Mouse (Mus musculus): ENCODE measurements around the gene Plek. TPM values are rescaled to one million over a fixed set of nuclear protein-coding genes. Genes with fewer than 3 reads are reported as not detected.

Plek gene
- polyA plus RNA-seq, 1 experiment from 2014 or later, result 7.8 TPM

- Histone ChIP-seq H3K27ac (ENCODE audit: low read depth, low read length) (no peak overlapping the region), H3K4me3 (ENCODE audit: low read depth, low read length) (no peak overlapping the region), H3K9me3 (ENCODE audit: control insufficient read depth, low read length) (no peaks in the 10 kb centered on the region), H3K4me1 (replicated peaks; ENCODE audit: control insufficient read depth, insufficient read depth, low read length) (no peaks in the 10 kb centered on the region), H3K4me2 (replicated peaks; ENCODE audit: low read depth, low read length) (no peak overlapping the region), H3K9ac (ENCODE audit: low read depth, low read length) (no peak overlapping the region), H3K27me3 (ENCODE audit: control insufficient read depth, insufficient read depth, low read length) (no peaks in the 10 kb centered on the region), H3K36me3 (ENCODE audit: control insufficient read depth, insufficient read depth, low read length) (no peaks in the 10 kb centered on the region)
- DNase-seq (ENCODE audit: low spot score) (no peak), ATAC-seq (ENCODE audit: low FRiP score) (no peak)
- WGBS, result 86% methylated on average over 6 of the region's 6 CpGs
These were observed 59.3 kb downstream of the Plek start for GRCm38 (mm10) chr11:16992880-16993279.

DNA sequence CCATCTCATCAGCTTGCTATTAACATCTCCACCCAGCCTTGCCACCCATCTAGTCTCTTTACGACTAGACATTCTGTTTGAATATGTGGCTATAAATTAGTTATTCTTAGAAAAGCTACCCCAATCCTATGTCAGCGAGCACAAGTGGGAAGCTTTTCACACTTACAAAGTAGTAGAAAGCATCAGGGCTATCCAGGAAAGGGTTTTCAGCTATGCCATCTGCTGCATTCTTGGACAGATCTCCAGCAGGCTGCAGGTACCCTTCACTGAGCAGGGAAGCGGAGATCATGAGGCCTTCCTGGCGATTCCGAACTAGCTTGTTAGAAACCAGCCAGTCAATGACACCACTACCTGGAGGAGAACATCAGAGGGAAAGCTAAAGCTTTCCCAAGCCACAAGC, 62.3 kb downstream of the Plek start:
- Histone ChIP-seq H3K27ac (ENCODE audit: low read depth, low read length) (no peak overlapping the region), H3K9me3 (ENCODE audit: control insufficient read depth, low read length) (no peaks in the 10 kb centered on the region), H3K4me2 (replicated peaks; ENCODE audit: low read depth, low read length) (no peak overlapping the region), H3K4me3 (ENCODE audit: low read depth, low read length) (no peak overlapping the region), H3K36me3 (ENCODE audit: control insufficient read depth, insufficient read depth, low read length) (no peaks in the 10 kb centered on the region), H3K4me1 (replicated peaks; ENCODE audit: control insufficient read depth, insufficient read depth, low read length) (no peaks in the 10 kb centered on the region), H3K9ac (ENCODE audit: low read depth, low read length) (no peak overlapping the region), H3K27me3 (ENCODE audit: control insufficient read depth, insufficient read depth, low read length) (no peaks in the 10 kb centered on the region)
- DNase-seq (ENCODE audit: low spot score) (no peak), ATAC-seq (ENCODE audit: low FRiP score) (no peak)
- 87% methylated on average over 5 of the region's 5 CpGs for WGBS

GRCm38 (mm10) chr11:16987745-16988328, 64.3 kb downstream of the Plek start:
- H3K36me3 ChIP-seq (ENCODE audit: control insufficient read depth, insufficient read depth, low read length), result no peaks in the 10 kb centered on the region
- no peak for ATAC-seq (ENCODE audit: low FRiP score)
- no peak for DNase-seq (ENCODE audit: low spot score)
- no peaks in the 10 kb centered on the region for H3K9me3 ChIP-seq (ENCODE audit: control insufficient read depth, low read length)
- 90% methylated on average over 6 of the region's 6 CpGs for WGBS
- H3K4me1 ChIP-seq (replicated peaks; ENCODE audit: control insufficient read depth, insufficient read depth, low read length), result no peaks in the 10 kb centered on the region
- H3K27ac ChIP-seq (ENCODE audit: low read depth, low read length), result no peak overlapping the region
- no peak overlapping the region for H3K4me2 ChIP-seq (replicated peaks; ENCODE audit: low read depth, low read length)
- no peak overlapping the region for H3K9ac ChIP-seq (ENCODE audit: low read depth, low read length)
- H3K4me3 ChIP-seq (ENCODE audit: low read depth, low read length), result no peak overlapping the region
- no peaks in the 10 kb centered on the region for H3K27me3 ChIP-seq (ENCODE audit: control insufficient read depth, insufficient read depth, low read length)

DNA sequence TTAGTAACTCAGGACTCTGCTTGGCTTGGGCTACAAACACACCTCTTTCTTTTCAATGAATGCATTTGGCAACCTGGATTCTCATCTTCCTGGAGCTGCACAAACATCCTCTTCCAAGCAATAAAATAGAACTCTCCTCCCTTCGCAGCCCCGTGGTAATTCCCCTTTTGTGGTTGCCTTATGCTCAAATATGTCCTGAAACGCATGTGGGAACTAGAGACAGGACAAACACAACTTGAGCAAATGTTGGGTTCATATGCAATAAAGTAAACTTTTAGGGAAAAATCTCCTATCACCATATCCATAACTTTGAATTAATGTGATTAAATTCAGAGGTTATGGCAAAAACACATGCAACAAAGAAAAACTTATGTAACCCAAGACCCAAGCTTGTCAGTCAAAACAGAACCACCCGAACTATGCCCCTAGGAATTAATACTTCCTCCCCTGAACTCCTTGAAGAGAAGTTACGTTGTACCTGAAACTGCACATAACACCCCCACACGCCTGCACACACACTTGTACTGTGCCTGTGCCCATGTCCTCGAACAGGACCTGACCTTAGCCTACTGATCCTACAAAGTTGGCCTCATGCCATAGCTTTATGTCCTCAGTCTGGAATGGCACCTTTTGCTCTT, 65.5 kb downstream of the Plek start:
- H3K4me3 ChIP-seq (ENCODE audit: low read depth, low read length), result no peak overlapping the region
- no peaks in the 10 kb centered on the region for H3K36me3 ChIP-seq (ENCODE audit: control insufficient read depth, insufficient read depth, low read length)
- H3K27me3 ChIP-seq (ENCODE audit: control insufficient read depth, insufficient read depth, low read length), result no peaks in the 10 kb centered on the region
- no peaks in the 10 kb centered on the region for H3K4me1 ChIP-seq (replicated peaks; ENCODE audit: control insufficient read depth, insufficient read depth, low read length)
- H3K27ac ChIP-seq (ENCODE audit: low read depth, low read length), result no peak overlapping the region
- H3K4me2 ChIP-seq (replicated peaks; ENCODE audit: low read depth, low read length), result no peak overlapping the region
- no peaks in the 10 kb centered on the region for H3K9me3 ChIP-seq (ENCODE audit: control insufficient read depth, low read length)
- ATAC-seq (ENCODE audit: low FRiP score) (no peak), DNase-seq (ENCODE audit: low spot score) (no peak)
- WGBS, result 89% methylated on average over 7 of the region's 7 CpGs
- no peak overlapping the region for H3K9ac ChIP-seq (ENCODE audit: low read depth, low read length)

GRCm38 (mm10) chr11:16978161-16978707, 73.9 kb downstream of the Plek start:
- H3K4me2 ChIP-seq (replicated peaks; ENCODE audit: low read depth, low read length), result no peak overlapping the region
- H3K9me3 ChIP-seq (ENCODE audit: control insufficient read depth, low read length), result no peaks in the 10 kb centered on the region
- H3K4me1 ChIP-seq (replicated peaks; ENCODE audit: control insufficient read depth, insufficient read depth, low read length), result no peaks in the 10 kb centered on the region
- no peaks in the 10 kb centered on the region for H3K36me3 ChIP-seq (ENCODE audit: control insufficient read depth, insufficient read depth, low read length)
- H3K27ac ChIP-seq (ENCODE audit: low read depth, low read length), result no peak overlapping the region
- DNase-seq (ENCODE audit: low spot score), result no peak
- WGBS, result 86% methylated on average over 5 of the region's 5 CpGs
- H3K27me3 ChIP-seq (ENCODE audit: control insufficient read depth, insufficient read depth, low read length), result no peaks in the 10 kb centered on the region
- ATAC-seq (ENCODE audit: low FRiP score), result no peak
- no peak overlapping the region for H3K4me3 ChIP-seq (ENCODE audit: low read depth, low read length)
- H3K9ac ChIP-seq (ENCODE audit: low read depth, low read length), result no peak overlapping the region

DNA sequence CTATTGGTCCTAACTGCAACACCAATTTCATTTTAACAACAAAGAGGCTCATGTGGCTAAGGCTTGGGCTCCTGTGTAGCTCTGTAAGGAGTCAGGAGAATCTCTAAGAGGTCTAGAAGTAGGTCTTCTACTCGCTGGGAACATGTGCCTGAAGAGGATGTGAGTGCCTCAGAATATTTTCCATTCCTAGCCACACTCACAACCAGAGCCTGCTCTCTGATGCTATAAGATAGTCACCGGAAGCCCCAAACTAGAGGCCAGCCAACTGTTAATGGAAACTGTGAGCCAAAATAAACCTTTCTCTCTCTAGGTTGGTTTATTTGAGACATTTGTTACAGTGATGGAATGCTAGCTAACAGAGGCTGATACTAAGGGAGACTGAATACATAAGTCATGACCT, 74.6 kb downstream of the Plek start:
- H3K9ac ChIP-seq (ENCODE audit: low read depth, low read length), result no peak overlapping the region
- H3K27me3 ChIP-seq (ENCODE audit: control insufficient read depth, insufficient read depth, low read length), result no peaks in the 10 kb centered on the region
- no peaks in the 10 kb centered on the region for H3K36me3 ChIP-seq (ENCODE audit: control insufficient read depth, insufficient read depth, low read length)
- no peak for DNase-seq (ENCODE audit: low spot score)
- H3K27ac ChIP-seq (ENCODE audit: low read depth, low read length), result no peak overlapping the region
- H3K4me2 ChIP-seq (replicated peaks; ENCODE audit: low read depth, low read length), result no peak overlapping the region
- no peaks in the 10 kb centered on the region for H3K4me1 ChIP-seq (replicated peaks; ENCODE audit: control insufficient read depth, insufficient read depth, low read length)
- WGBS, result 73% methylated on average over 2 of the region's 2 CpGs
- no peak overlapping the region for H3K4me3 ChIP-seq (ENCODE audit: low read depth, low read length)
- no peak for ATAC-seq (ENCODE audit: low FRiP score)
- H3K9me3 ChIP-seq (ENCODE audit: control insufficient read depth, low read length), result no peaks in the 10 kb centered on the region

DNA sequence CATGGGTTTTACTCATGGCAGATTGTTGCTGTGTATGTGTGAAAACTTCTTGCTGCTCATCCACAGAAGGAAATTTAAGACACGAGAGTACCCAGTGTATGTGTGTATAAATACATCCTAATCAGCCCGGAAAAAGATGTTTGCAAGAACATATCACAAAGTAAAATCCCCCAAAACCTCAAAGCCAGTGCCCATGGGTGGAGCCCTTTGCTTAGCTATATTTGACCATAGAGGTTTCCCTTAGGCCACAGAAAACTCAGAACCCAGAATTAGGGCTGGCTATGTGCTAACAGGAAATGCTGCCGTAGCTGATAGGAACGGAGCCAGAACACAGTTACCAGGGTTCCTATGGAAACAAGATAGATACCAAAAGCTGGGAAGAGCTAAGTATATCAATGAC, 75.2 kb downstream of the Plek start:
- Histone ChIP-seq H3K9me3 (ENCODE audit: control insufficient read depth, low read length) (no peaks in the 10 kb centered on the region), H3K4me2 (replicated peaks; ENCODE audit: low read depth, low read length) (no peak overlapping the region), H3K27me3 (ENCODE audit: control insufficient read depth, insufficient read depth, low read length) (no peaks in the 10 kb centered on the region), H3K4me1 (replicated peaks; ENCODE audit: control insufficient read depth, insufficient read depth, low read length) (no peaks in the 10 kb centered on the region), H3K9ac (ENCODE audit: low read depth, low read length) (no peak overlapping the region), H3K36me3 (ENCODE audit: control insufficient read depth, insufficient read depth, low read length) (no peaks in the 10 kb centered on the region), H3K4me3 (ENCODE audit: low read depth, low read length) (no peak overlapping the region), H3K27ac (ENCODE audit: low read depth, low read length) (no peak overlapping the region)
- WGBS, result 87% methylated on average over 4 of the region's 4 CpGs
- ATAC-seq (ENCODE audit: low FRiP score), result no peak
- DNase-seq (ENCODE audit: low spot score), result no peak

DNA sequence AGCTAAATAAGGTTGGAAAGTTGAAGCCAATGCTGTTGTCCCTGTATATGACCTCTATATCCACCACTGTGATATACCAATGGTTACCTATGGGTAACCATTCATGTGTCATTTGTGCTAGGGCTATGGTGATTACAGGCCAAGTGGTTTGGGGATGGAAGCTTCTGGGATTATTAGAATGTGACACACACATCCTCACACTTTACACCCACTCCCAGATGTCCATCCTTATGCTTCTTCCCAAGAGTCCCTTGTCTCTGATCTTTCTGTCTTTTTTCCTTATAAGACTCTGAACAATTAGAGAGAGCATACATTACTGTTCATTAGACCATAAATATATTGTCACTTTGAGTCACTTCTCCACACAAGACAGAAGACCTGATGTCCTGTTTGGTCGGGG, 79.1 kb downstream of the Plek start:
- H3K4me3 ChIP-seq (ENCODE audit: low read depth, low read length), result no peak overlapping the region
- no peaks in the 10 kb centered on the region for H3K27me3 ChIP-seq (ENCODE audit: control insufficient read depth, insufficient read depth, low read length)
- no peak overlapping the region for H3K4me2 ChIP-seq (replicated peaks; ENCODE audit: low read depth, low read length)
- ATAC-seq (ENCODE audit: low FRiP score) (no peak), DNase-seq (ENCODE audit: low spot score) (no peak)
- no peak overlapping the region for H3K9ac ChIP-seq (ENCODE audit: low read depth, low read length)
- H3K4me1 ChIP-seq (replicated peaks; ENCODE audit: control insufficient read depth, insufficient read depth, low read length), result no peaks in the 10 kb centered on the region
- H3K27ac ChIP-seq (ENCODE audit: low read depth, low read length), result no peak overlapping the region
- 97% methylated on average over 1 of the region's 1 CpGs for WGBS
- no peaks in the 10 kb centered on the region for H3K9me3 ChIP-seq (ENCODE audit: control insufficient read depth, low read length)
- no peaks in the 10 kb centered on the region for H3K36me3 ChIP-seq (ENCODE audit: control insufficient read depth, insufficient read depth, low read length)

- no peaks in the 10 kb centered on the region for H3K36me3 ChIP-seq (ENCODE audit: control insufficient read depth, insufficient read depth, low read length)
- no peak overlapping the region for H3K27ac ChIP-seq (ENCODE audit: low read depth, low read length)
- no peak for DNase-seq (ENCODE audit: low spot score)
- H3K4me1 ChIP-seq (replicated peaks; ENCODE audit: control insufficient read depth, insufficient read depth, low read length), result no peaks in the 10 kb centered on the region
- 93% methylated on average over 3 of the region's 3 CpGs for WGBS
- no peak overlapping the region for H3K4me2 ChIP-seq (replicated peaks; ENCODE audit: low read depth, low read length)
- no peak for ATAC-seq (ENCODE audit: low FRiP score)
- no peaks in the 10 kb centered on the region for H3K27me3 ChIP-seq (ENCODE audit: control insufficient read depth, insufficient read depth, low read length)
- H3K9me3 ChIP-seq (ENCODE audit: control insufficient read depth, low read length), result no peaks in the 10 kb centered on the region
- no peak overlapping the region for H3K4me3 ChIP-seq (ENCODE audit: low read depth, low read length)
- no peak overlapping the region for H3K9ac ChIP-seq (ENCODE audit: low read depth, low read length)
These were observed 80.2 kb downstream of the Plek start for GRCm38 (mm10) chr11:16972027-16972426.
